Mouse (Mus musculus) intestine, postnatal 0 days (tissue): ENCODE measurements at regions not wholly inside any gene's neighbourhood (a gene's known extent, or its start where the extent isn't known, plus 50 kb on each side); places are given as distances from the start of the nearest gene placed in this dataset.

Source experiments
- ATAC-seq: fragments of 200-750 bp; cut with Nextera tagmentation; 2 replicates; pipeline ENCODE4 v1.8.0; 2017; ENCODE audit warnings: mild to moderate bottlenecking, moderate TSS enrichment, moderate library complexity
- H3K27ac ChIP-seq: fragments of 300-500 bp; sonication (generic); 2 replicates; pipeline ENCODE4 v1.5.1; 2014; ENCODE audit warnings: mild to moderate bottlenecking, low read depth, low read length, moderate library complexity
- H3K27me3 ChIP-seq: fragments of 300-500 bp; sonication (generic); replicated peaks from 2 replicates; pipeline ENCODE4 v1.6.1; 2014; ENCODE audit warnings: low read length, mixed read lengths; ENCODE audit not compliant: control insufficient read depth, insufficient read depth
- H3K36me3 ChIP-seq: fragments of 300-500 bp; sonication (generic); 2 replicates; pipeline ENCODE4 v1.6.1; 2014; ENCODE audit warnings: mild to moderate bottlenecking, moderate library complexity; ENCODE audit not compliant: control insufficient read depth, insufficient read depth
- H3K4me1 ChIP-seq: fragments of 300-500 bp; sonication (generic); replicated peaks from 2 replicates; pipeline ENCODE4 v1.6.1; 2014; ENCODE audit warnings: antibody characterized with exemption, low read length, mixed read lengths; ENCODE audit not compliant: control insufficient read depth, insufficient read depth
- H3K4me2 ChIP-seq: fragments of 300-500 bp; sonication (generic); replicated peaks from 2 replicates; pipeline ENCODE4 v1.6.1; 2014; ENCODE audit warnings: low read depth, mild to moderate bottlenecking, moderate library complexity
- H3K4me3 ChIP-seq: fragments of 300-500 bp; sonication (generic); 2 replicates; pipeline ENCODE4 v1.5.1; 2014; ENCODE audit warnings: low read depth, low read length
- H3K9ac ChIP-seq: fragments of 300-500 bp; sonication (generic); 2 replicates; pipeline ENCODE4 v1.6.1; 2014; ENCODE audit warnings: mild to moderate bottlenecking, low read depth, low read length
- H3K9me3 ChIP-seq: fragments of 300-500 bp; sonication (generic); 2 replicates; pipeline ENCODE4 v1.6.1; 2016; ENCODE audit warnings: mixed run types; ENCODE audit not compliant: control insufficient read depth
- CTCF ChIP-seq: sonication (generic); IDR thresholded peaks from 2 replicates; pipeline ENCODE4 v1.5.1; 2016; ENCODE audit warnings: low read depth, mild to moderate bottlenecking, control low read depth, antibody characterized with exemption, moderate library complexity
- WGBS: fragments of 180-500 bp; shearing (Covaris S2); extraction: QIAGEN DNeasy Blood & Tissue Kit; methylation state at CpG from one replicate; pipeline ENCODE4 v1.1.7; 2014; 5-methylcytosine and 5-hydroxymethylcytosine counted together

GRCm38 (mm10) chr15:61538169-61538755, 615.5 kb upstream of the A1bg start:
- Histone ChIP-seq H3K36me3 (no peaks in the 10 kb centered on the region), H3K4me1 (no peaks in the 10 kb centered on the region; the same call in 1 of the 2 replicates), H3K27ac (no peak overlapping the region), H3K9me3 (no peaks in the 10 kb centered on the region), H3K9ac (no peak overlapping the region), H3K4me3 (no peak overlapping the region), H3K27me3 (no peaks in the 10 kb centered on the region), H3K4me2 (no peak overlapping the region)
- WGBS: 79% methylated on average over 4 of the region's 4 CpGs
- no peak for TF ChIP-seq CTCF
- no peak for ATAC-seq

GRCm38 (mm10) chr15:61536332-61536716, 613.5 kb upstream of the A1bg start:
- H3K36me3 ChIP-seq: no peaks in the 10 kb centered on the region
- no peaks in the 10 kb centered on the region for H3K27me3 ChIP-seq
- no peak overlapping the region for H3K9ac ChIP-seq
- ATAC-seq: no peak
- no peak overlapping the region for H3K4me3 ChIP-seq
- WGBS: 76% methylated on average over 2 of the region's 2 CpGs
- peaks cover 3% of the 10 kb centered on the region; the same call in 1 of the 2 replicates for H3K4me1 ChIP-seq
- no peaks in the 10 kb centered on the region for H3K9me3 ChIP-seq
- H3K27ac ChIP-seq: no peak overlapping the region
- no peak for TF ChIP-seq CTCF
- H3K4me2 ChIP-seq: no peak overlapping the region

- no peak for TF ChIP-seq CTCF
- Histone ChIP-seq H3K27me3 (no peaks in the 10 kb centered on the region), H3K36me3 (no peaks in the 10 kb centered on the region), H3K9ac (no peak overlapping the region), H3K4me1 (peaks cover 3% of the 10 kb centered on the region; the same call in 1 of the 2 replicates), H3K4me3 (no peak overlapping the region), H3K9me3 (no peaks in the 10 kb centered on the region), H3K27ac (no peak overlapping the region), H3K4me2 (no peak overlapping the region)
- WGBS: 17% methylated on average over 6 of the region's 6 CpGs
- 0 out of 2 replicates have a peak, but pooled peaks have one; percentile 13 for ATAC-seq
These were observed 613.0 kb upstream of the A1bg start for GRCm38 (mm10) chr15:61535644-61536331.

GRCm38 (mm10) chr15:61535180-61535579, 612.4 kb upstream of the A1bg start:
- no peak for TF ChIP-seq CTCF
- Histone ChIP-seq H3K9ac (no peak overlapping the region), H3K4me1 (peaks cover 3% of the 10 kb centered on the region; the same call in 1 of the 2 replicates), H3K36me3 (no peaks in the 10 kb centered on the region), H3K27me3 (no peaks in the 10 kb centered on the region), H3K4me3 (no peak overlapping the region), H3K4me2 (no peak overlapping the region), H3K27ac (no peak overlapping the region), H3K9me3 (no peaks in the 10 kb centered on the region)
- no peak for ATAC-seq
- 72% methylated on average over 6 of the region's 6 CpGs for WGBS

GRCm38 (mm10) chr15:61532808-61533207, 610.0 kb upstream of the A1bg start:
- Histone ChIP-seq H3K4me2 (no peak overlapping the region; the same call in 1 of the 2 replicates), H3K9ac (no peak overlapping the region), H3K27ac (no peak overlapping the region; the same call in 1 of the 2 replicates), H3K36me3 (no peaks in the 10 kb centered on the region), H3K27me3 (no peaks in the 10 kb centered on the region), H3K4me3 (no peak overlapping the region), H3K4me1 (peaks cover 3% of the 10 kb centered on the region; the same call in 1 of the 2 replicates), H3K9me3 (no peaks in the 10 kb centered on the region)
- ATAC-seq: peak; percentile 65; the same call in 1 of the 2 replicates
- no peak for TF ChIP-seq CTCF
- 45% methylated on average over 7 of the region's 7 CpGs for WGBS

- Histone ChIP-seq H3K27me3 (no peaks in the 10 kb centered on the region), H3K4me3 (no peak overlapping the region), H3K4me2 (no peak overlapping the region), H3K4me1 (peaks cover 3% of the 10 kb centered on the region; the same call in 1 of the 2 replicates), H3K36me3 (no peaks in the 10 kb centered on the region), H3K9me3 (no peaks in the 10 kb centered on the region), H3K27ac (no peak overlapping the region), H3K9ac (no peak overlapping the region)
- TF ChIP-seq CTCF: no peak
- 91% methylated on average over 2 of the region's 2 CpGs for WGBS
- ATAC-seq: no peak
These were observed 609.2 kb upstream of the A1bg start for GRCm38 (mm10) chr15:61532040-61532439.
